Mouse (Mus musculus) layer of hippocampus, adult 18-20 months (tissue): Measurements from ENCODE around the gene Ktn1. TPM values are rescaled to one million over a fixed set of nuclear protein-coding genes. Genes with fewer than 3 reads are reported as not detected.
A peak's percentile ranks its signal among the peaks of the same experiment; 100 is the strongest.

Source experiments
- DNase-seq, 2 experiments: peaks; one replicate each; pipeline ENCODE4 v3.0.0; 2022; ENCODE audit warnings: low spot score in 2 of 2
- total RNA-seq, 2 experiments: library from RNA; stranded (reverse); gene quantifications; 2 replicates each; pipeline ENCODE4 v1.2.3; 2021

Ktn1 gene
- total RNA-seq, 2 experiments from 2014 or later = 77.6 to 81.7 TPM

DNA sequence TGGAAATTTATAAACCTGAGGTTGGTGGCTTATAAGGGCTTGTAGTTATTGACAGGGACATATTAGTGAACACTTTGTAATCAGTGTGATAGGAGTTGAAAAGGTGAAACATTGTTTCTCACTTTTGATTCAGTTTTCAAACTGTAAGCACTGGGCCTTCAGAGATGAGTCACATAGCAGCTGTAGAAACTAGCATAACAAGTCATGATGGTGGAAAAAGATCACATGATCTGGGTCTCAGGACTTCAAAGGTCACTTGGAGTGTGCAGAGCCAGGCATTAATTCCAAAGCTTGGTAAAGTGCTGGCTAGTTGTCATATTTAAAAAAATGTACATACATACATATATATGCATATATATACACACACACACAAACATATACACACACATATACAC, 16.2 kb downstream of the Ktn1 start:
- DNase-seq = no peak

- no peak for DNase-seq
Observed at GRCm38 (mm10) chr14:47665061-47665778, 17.0 kb downstream of the Ktn1 start.

GRCm38 (mm10) chr14:47668096-47668495, 19.8 kb downstream of the Ktn1 start:
- no peak for DNase-seq

GRCm38 (mm10) chr14:47682886-47683285, 34.6 kb downstream of the Ktn1 start:
- no peak for DNase-seq

GRCm38 (mm10) chr14:47684579-47684978, 36.3 kb downstream of the Ktn1 start:
- peak in 1 of 2 experiments; percentile 31 for DNase-seq

DNA sequence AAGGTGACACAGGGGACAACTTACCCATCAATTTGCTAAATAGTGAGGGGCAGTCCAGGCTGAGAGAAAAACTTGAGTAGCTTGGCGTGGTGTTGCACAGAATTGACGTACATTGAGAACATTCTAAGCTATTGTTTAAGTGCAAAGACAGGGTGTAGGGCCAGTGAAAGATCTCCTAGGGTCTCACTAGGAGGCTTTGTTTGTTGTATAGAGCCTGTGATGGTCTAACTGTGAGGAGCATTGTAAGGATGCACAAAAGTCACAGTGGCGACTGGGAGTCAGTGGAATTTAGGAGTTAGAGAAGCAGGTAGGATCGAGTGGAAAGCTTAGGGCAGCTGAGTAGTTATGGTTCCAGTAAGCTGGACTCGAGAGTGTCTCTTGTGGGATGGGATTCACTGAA, 50.9 kb downstream of the Ktn1 start:
- DNase-seq = no peak

- no peak for DNase-seq
Observed at GRCm38 (mm10) chr14:47709546-47709945, 61.3 kb downstream of the Ktn1 start.

GRCm38 (mm10) chr14:47715771-47716170, 67.5 kb downstream of the Ktn1 start:
- no peak for DNase-seq

GRCm38 (mm10) chr14:47717916-47718606, 69.8 kb downstream of the Ktn1 start:
- no peak for DNase-seq

DNA sequence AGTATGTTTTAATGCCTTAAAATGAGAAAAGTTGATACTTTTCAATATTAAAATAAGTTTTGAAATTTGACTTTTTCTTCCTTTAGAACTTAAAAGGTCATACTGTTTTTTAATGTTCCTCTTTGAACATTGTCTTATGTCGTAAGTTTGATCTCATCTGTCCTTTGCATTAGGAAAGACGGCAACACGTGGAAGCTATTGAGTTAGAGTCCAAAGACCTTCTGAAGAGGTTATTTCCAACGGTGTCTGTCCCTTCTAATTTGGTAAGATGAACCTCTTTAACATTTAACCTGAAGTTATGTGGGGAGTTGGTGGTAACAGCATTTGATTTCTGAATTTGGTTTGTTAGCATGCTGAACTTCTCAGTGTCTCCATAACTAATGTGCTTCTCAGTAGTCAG, 71.8 kb downstream of the Ktn1 start:
- no peak for DNase-seq

DNA sequence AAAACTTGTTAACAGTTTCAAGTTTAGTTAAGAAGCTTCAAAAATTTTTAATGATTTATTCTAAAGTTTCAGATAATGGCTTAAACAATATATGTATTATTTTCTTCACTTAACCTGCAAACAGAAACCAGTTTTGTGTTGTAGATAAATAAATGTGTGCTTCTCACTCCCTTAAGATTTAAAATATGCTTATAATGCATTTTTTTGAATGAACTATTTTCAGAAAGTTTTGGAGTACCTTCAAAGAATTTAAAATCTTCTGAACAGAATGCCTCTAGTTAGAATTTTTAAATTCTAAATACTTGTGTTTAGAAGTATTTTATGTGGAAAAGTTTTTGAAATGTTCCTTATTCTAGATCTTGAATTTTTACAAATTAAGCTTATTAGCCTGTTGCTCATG, 74.8 kb downstream of the Ktn1 start:
- DNase-seq = no peak

DNA sequence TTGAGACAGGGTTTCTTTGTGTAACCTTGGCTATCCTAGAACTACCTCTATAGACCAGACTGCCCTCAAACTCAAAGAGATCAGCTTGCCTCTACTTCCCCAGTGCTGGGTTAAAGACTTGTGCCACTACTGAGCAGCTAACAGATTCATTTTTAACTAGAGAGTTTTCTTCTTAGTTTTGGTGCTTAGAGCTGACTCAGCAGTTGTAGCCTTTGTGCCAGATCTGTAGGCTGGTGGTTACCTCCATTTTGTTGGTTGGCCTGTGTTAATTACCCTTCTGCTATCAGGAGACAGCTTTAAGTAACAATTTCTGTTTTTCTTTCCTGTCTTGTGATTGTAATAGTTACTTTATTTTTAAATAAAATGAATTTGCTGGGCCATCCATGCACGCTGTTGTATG, 80.3 kb downstream of the Ktn1 start:
- no peak for DNase-seq

GRCm38 (mm10) chr14:47735354-47735753, 87.1 kb downstream of the Ktn1 start:
- no peak for DNase-seq

GRCm38 (mm10) chr14:47736471-47736870, 88.2 kb downstream of the Ktn1 start:
- DNase-seq = no peak

DNA sequence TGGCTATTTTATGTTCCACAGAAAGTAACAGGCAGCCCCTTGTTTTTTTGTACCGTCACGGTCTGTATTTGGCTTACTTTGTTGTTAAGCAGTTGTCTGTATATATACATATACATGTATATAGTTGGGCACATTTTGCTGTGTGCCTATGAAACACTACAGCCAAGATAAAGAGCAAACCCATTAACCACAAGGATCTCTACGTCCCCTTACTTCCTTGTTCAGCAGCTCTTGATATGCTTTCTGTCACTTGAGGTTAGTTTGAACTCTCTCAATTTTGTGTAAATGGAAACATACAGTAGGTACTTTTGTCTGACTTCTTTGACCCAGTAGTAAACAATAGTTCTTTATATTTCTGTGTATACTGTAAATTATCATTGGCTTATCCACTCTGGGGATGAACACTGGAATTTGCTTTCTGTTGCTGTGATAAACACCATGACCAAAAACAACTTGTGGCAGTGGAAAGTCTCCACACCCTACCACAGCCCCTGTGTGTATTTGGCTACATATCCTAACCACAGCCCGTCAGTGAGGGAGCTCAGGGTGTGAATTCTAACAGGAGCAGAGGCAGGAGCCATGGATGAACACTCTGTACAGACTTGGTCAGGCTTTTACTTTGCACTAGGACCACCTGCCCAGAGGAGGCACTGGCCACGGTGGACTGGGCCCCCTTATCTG, 92.2 kb downstream of the Ktn1 start:
- no peak for DNase-seq

DNA sequence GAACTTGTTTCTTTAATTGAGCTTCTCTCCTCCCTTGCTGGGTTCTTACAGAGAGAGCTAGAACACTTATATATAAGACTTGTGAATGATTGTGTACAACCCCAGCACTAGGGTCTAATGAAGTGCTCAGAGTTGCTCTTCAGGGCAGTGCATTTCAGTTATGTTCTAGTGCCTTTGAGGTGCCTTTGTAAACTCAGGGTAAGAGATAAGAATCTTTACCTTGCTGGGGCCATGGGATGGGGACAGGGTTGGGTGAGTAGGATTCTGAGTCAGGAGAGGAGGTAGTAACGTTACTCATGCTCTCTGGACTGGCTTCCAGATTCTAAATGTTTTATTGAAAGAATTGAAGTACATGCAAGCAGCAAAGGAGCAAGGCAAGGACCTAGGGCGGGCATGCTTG, 92.8 kb downstream of the Ktn1 start:
- no peak for DNase-seq

DNA sequence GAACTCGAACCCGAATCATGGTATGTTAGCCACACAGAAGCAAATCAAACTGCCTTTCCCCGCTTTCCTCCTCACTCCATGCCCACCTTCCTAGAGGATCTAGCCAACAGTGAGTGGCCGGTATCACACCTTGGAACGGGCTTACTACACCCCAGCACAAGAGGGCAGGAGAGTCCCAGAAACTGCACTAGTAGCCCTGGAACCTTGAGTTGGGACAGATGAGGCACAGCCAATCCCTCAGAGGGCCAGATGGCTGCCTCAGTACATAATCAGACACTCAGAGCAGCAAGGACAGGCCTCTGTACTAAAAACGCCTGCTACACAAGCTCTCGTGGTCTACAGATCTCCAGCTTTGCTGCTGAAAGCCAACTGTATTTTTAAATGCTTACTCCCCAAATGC, 94.4 kb downstream of the Ktn1 start:
- DNase-seq = peak in 1 of 2 experiments; percentile 57

DNA sequence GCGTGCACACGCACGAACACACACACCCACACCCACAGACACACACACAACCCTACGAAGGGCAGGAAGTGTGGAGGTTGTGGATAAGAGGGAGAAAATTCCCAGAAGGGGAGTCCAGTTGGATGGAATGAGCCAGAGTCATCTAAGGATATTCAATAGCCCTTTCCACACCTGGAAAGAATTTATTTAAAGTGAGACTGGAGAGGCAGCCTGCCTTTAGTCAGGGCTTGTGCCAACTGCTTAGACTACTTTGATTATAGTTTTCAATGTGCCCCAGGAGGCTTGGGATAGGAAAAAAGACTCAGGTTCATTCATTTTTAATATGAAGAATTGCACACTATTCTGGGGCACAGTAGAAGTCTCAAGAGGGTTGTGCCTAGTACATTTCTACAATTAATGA, 96.8 kb downstream of the Ktn1 start:
- DNase-seq = no peak

GRCm38 (mm10) chr14:47747536-47747935, 99.3 kb downstream of the Ktn1 start:
- no peak for DNase-seq

DNA sequence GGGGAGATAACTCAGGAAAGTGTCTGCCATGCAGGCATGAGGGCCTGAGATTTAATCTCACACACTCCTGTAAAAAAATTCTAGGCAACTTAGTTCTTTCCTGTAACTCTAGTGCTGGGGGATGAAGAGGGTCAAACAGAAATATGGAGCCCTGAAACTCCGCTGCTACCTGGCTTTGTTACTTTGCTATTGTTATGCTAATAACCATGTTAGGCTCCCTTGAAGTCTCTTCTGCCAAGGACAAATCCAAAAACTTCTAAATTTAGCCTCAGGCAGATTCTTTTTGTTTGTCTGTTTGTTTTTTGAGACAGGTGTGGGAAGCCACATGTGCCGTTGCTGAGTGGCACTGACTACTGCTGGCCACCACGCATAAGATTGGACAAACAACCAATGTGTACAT, 100.5 kb downstream of the Ktn1 start:
- DNase-seq = no peak

GRCm38 (mm10) chr14:47751422-47752205, 103.4 kb downstream of the Ktn1 start:
- peak; percentile 59 to 86 for DNase-seq

DNA sequence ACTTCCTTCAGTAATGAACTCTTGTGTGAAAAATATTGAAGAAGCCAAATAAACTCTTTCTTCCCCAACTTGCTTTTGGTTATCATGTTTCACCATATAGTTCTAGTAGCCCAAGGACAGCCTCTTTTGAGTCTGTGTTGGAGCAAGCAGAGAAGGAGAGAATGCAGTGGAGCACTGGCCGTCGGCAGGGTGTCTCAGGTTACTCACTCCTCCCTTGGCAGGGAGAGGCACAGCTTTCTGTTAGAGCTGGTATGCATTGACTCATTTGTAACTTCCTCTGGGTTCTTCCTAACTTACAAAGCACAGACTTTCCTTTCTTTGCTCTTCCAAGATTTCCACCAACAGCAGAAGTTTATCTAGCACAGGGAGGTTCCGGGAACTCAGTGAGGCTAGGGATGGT, 105.3 kb downstream of the Ktn1 start:
- no peak for DNase-seq
